Mouse (Mus musculus): ENCODE results near the gene Isx. TPM values are rescaled to one million over a fixed set of nuclear protein-coding genes. Genes with fewer than 3 reads are reported as not detected.

Gene Isx
- polyA plus RNA-seq, 1 experiment = not detected

DNA sequence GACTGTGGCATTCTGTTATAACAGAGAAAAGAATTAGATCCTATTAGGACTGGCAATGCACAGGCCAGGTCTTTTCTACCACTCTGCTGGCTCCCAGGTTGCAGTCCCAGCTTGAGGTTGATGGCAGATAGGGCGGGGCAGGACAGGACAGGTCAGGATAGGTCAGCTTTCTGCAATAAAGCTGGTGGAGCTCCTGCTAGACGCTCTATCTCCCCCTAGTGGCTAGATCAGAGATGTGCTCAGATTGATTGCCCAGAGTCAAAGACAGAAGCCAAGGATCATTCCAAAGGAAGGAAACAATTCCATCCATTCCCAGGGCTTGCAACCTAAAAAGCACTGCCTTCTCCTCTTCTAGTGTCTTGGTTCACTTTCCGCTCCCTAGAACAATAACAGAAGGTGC, 57.8 kb downstream of the Isx start:
- H3K4me1 ChIP-seq (ENCODE audit: control insufficient read depth, insufficient read depth, insufficient read length, low read length) = no peaks in the 10 kb centered on the region
- H3K4me3 ChIP-seq (ENCODE audit: insufficient read depth, low read depth, low read length) = no peak overlapping the region
- no peak overlapping the region for H3K27ac ChIP-seq (replicated peaks; ENCODE audit: low read depth, low read length)

- H3K4me1 ChIP-seq (ENCODE audit: control insufficient read depth, insufficient read depth, insufficient read length, low read length) = no peaks in the 10 kb centered on the region
- H3K4me3 ChIP-seq (ENCODE audit: insufficient read depth, low read depth, low read length) = no peak overlapping the region
- H3K27ac ChIP-seq (replicated peaks; ENCODE audit: low read depth, low read length) = no peak overlapping the region
These were observed 62.3 kb downstream of the Isx start for GRCm38 (mm10) chr8:74935308-74935707.

DNA sequence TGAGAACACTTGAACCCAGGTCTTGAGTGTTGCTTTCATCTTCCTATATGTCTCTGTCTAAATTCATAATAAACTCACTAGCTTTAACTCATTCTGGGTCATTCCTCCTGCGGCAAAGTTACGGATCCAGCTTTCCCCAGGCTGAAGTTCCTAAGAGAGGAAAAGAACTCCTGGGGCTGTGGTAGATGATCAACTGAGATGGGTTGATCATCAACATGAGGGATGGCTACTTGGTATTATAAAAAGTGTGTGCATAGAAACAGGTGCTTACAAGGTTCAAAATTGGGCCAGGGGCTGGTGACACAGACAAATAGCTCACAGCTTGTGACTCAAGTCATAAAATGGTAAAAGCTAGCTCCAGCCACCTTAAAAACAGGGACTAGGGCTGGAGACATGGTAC, 63.7 kb downstream of the Isx start:
- Histone ChIP-seq H3K27ac (replicated peaks; ENCODE audit: low read depth, low read length) (no peak overlapping the region), H3K4me3 (ENCODE audit: insufficient read depth, low read depth, low read length) (no peak overlapping the region), H3K4me1 (ENCODE audit: control insufficient read depth, insufficient read depth, insufficient read length, low read length) (peaks cover 3% of the 10 kb centered on the region; the same call in 1 of the 2 replicates)

DNA sequence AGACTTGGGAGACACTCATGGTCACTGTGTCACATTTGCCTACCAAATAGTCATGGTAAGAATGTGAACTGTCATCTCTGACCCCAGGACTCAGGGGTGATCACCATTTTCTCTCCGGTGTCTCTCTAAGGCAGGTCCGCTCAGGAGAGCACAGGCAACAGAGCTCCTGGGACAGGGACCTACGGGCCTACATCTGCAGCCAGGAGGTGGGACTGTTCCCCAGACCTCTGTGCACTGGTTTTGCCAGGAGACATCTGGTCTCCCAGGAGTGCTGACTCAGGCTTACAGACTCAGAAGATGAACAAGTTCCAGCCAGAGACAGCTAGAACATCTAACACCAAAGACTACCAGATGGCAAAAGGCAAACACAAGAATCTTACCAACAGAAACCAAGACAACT, 69.1 kb downstream of the Isx start:
- H3K4me3 ChIP-seq (ENCODE audit: insufficient read depth, low read depth, low read length) = no peak overlapping the region
- H3K27ac ChIP-seq (replicated peaks; ENCODE audit: low read depth, low read length) = no peak overlapping the region
- peaks cover 3% of the 10 kb centered on the region; the same call in 1 of the 2 replicates for H3K4me1 ChIP-seq (ENCODE audit: control insufficient read depth, insufficient read depth, insufficient read length, low read length)

Other genes starting within 250 kb of the Isx start
- 7.4 and 9.7 TPM in 2 replicates for gene Hmgxb4, start 120.2 kb downstream of the Isx start, polyA plus RNA-seq (2012; ENCODE audit: insufficient read depth, insufficient read length, missing spikeins)
- 21.7 and 21.8 TPM in 2 replicates for gene Tom1, start 160.5 kb downstream of the Isx start, polyA plus RNA-seq (2012; ENCODE audit: insufficient read depth, insufficient read length, missing spikeins)
- gene Hmox1, start 220.4 kb downstream of the Isx start, polyA plus RNA-seq (2012; ENCODE audit: insufficient read depth, insufficient read length, missing spikeins) = 9.7 and 15.4 TPM in 2 replicates
- gene Mcm5, start 236.4 kb downstream of the Isx start, polyA plus RNA-seq (2012; ENCODE audit: insufficient read depth, insufficient read length, missing spikeins) = 0.71 and 0.91 TPM in 2 replicates

Measured in brown adipose tissue, adult 24 weeks (tissue).